Mouse (Mus musculus) hindbrain, embryonic 12.5 days (tissue): ENCODE measurements around the gene Gm36210. TPM values are rescaled to one million over a fixed set of nuclear protein-coding genes. Genes with fewer than 3 reads are reported as not detected.
"Not testable (repeated sequence)": the region's sequence is repeated elsewhere in the genome, so short reads cannot be mapped to it uniquely, and the experiment has no call there.

Source experiments
- ATAC-seq: fragments of 200-750 bp; cut with Nextera tagmentation; 2 replicates; pipeline ENCODE4 v1.8.0; 2017; ENCODE audit warnings: moderate TSS enrichment; ENCODE audit not compliant: low FRiP score
- H3K27ac ChIP-seq: fragments of 300-500 bp; sonication (generic); 2 replicates; pipeline ENCODE4 v1.5.1; 2016; ENCODE audit warnings: mild to moderate bottlenecking
- H3K27me3 ChIP-seq: fragments of 300-500 bp; sonication (generic); 2 replicates; pipeline ENCODE4 v1.6.1; 2016; ENCODE audit warnings: mild to moderate bottlenecking
- H3K36me3 ChIP-seq: fragments of 300-500 bp; sonication (generic); 2 replicates; pipeline ENCODE4 v1.6.1; 2016; ENCODE audit warnings: mild to moderate bottlenecking
- H3K4me1 ChIP-seq: fragments of 300-500 bp; sonication (generic); 2 replicates; pipeline ENCODE4 v1.6.1; 2016
- H3K4me2 ChIP-seq: fragments of 300-500 bp; sonication (generic); replicated peaks from 2 replicates; pipeline ENCODE4 v1.6.1; 2016; ENCODE audit warnings: mild to moderate bottlenecking
- H3K4me3 ChIP-seq: fragments of 300-500 bp; sonication (generic); 2 replicates; pipeline ENCODE4 v1.5.1; 2016; ENCODE audit warnings: mild to moderate bottlenecking
- H3K9ac ChIP-seq: fragments of 300-500 bp; sonication (generic); 2 replicates; pipeline ENCODE4 v1.6.1; 2016; ENCODE audit warnings: mild to moderate bottlenecking, moderate library complexity
- H3K9me3 ChIP-seq: fragments of 300-500 bp; sonication (generic); replicated peaks from 2 replicates; pipeline ENCODE4 v1.6.1; 2016; ENCODE audit warnings: mild to moderate bottlenecking
- WGBS: fragments of 180-500 bp; shearing (Covaris S2); methylation state at CpG from one replicate; pipeline ENCODE4 v1.1.7; 2016; 5-methylcytosine and 5-hydroxymethylcytosine counted together
- polyA plus RNA-seq: library from polyadenylated mRNA; unstranded; fragments of >200 nt; fragmentation: Nextera tagmentation; extraction: Ambion mirVana; gene quantifications from 2 replicates; pipeline ENCODE4 v1.2.1, GENCODE M21; 2016

Gene Gm36210
- polyA plus RNA-seq, 1 experiment from 2014 or later: not detected

GRCm38 (mm10) chr7:4902404-4902803 is 3.9 kb downstream of the Gm36210 start:
- Histone ChIP-seq H3K4me1 (peaks cover 11% of the 10 kb centered on the region), H3K9me3 (peaks cover 4% of the 10 kb centered on the region; the same call in 1 of the 2 replicates), H3K4me3 (no peak overlapping the region), H3K27ac (no peak overlapping the region), H3K36me3 (no peaks in the 10 kb centered on the region), H3K4me2 (no peak overlapping the region), H3K27me3 (peaks cover 19% of the 10 kb centered on the region), H3K9ac (no peak overlapping the region)
- ATAC-seq: no peak
- 85% methylated on average over 9 of the region's 9 CpGs for WGBS

- Histone ChIP-seq H3K27me3 (peaks cover 19% of the 10 kb centered on the region), H3K4me1 (peaks cover 11% of the 10 kb centered on the region), H3K4me3 (no peak overlapping the region), H3K9ac (no peak overlapping the region), H3K9me3 (peaks cover 4% of the 10 kb centered on the region; the same call in 1 of the 2 replicates), H3K4me2 (no peak overlapping the region), H3K27ac (no peak overlapping the region), H3K36me3 (no peaks in the 10 kb centered on the region)
- ATAC-seq: no peak
- WGBS: 53% methylated on average over 8 of the region's 8 CpGs
Measured at GRCm38 (mm10) chr7:4901171-4901570, 5.1 kb downstream of the Gm36210 start.

GRCm38 (mm10) chr7:4900523-4900851 is 5.8 kb downstream of the Gm36210 start:
- no peak for ATAC-seq

GRCm38 (mm10) chr7:4899649-4900522 is 6.4 kb downstream of the Gm36210 start:
- no peak overlapping the region for H3K27ac ChIP-seq
- no peaks in the 10 kb centered on the region for H3K36me3 ChIP-seq
- peak; percentile 32; the same call in 1 of the 2 replicates for ATAC-seq
- peaks cover 19% of the 10 kb centered on the region for H3K27me3 ChIP-seq
- peak overlapping the region; percentile 49 for H3K4me2 ChIP-seq
- peaks cover 4% of the 10 kb centered on the region; the same call in 1 of the 2 replicates for H3K9me3 ChIP-seq
- WGBS: 5% methylated on average over 19 of the region's 19 CpGs
- H3K9ac ChIP-seq: peak overlapping the region; percentile 39; the same call in 1 of the 2 replicates
- peaks cover 11% of the 10 kb centered on the region for H3K4me1 ChIP-seq
- H3K4me3 ChIP-seq: peak overlapping the region; percentile 20

More at GRCm38 (mm10) chr7:4900523-4900851, 5.8 kb downstream of the Gm36210 start:
- WGBS: 42% methylated on average over 11 of the region's 11 CpGs
- Histone ChIP-seq H3K4me2 (peak overlapping the region; percentile 49), H3K36me3 (no peaks in the 10 kb centered on the region), H3K9me3 (peaks cover 4% of the 10 kb centered on the region; the same call in 1 of the 2 replicates), H3K27ac (no peak overlapping the region), H3K4me1 (peaks cover 11% of the 10 kb centered on the region), H3K4me3 (no peak overlapping the region), H3K9ac (no peak overlapping the region), H3K27me3 (peaks cover 19% of the 10 kb centered on the region)

GRCm38 (mm10) chr7:4898851-4899648 is 7.3 kb downstream of the Gm36210 start:
- ATAC-seq: peak; percentile 33
- Histone ChIP-seq H3K4me2 (peak overlapping the region; percentile 49), H3K4me1 (peaks cover 11% of the 10 kb centered on the region), H3K4me3 (peak overlapping the region; percentile 20), H3K36me3 (no peaks in the 10 kb centered on the region), H3K9me3 (peaks cover 4% of the 10 kb centered on the region; the same call in 1 of the 2 replicates), H3K27ac (no peak overlapping the region), H3K9ac (peak overlapping the region; percentile 39; the same call in 1 of the 2 replicates), H3K27me3 (peaks cover 19% of the 10 kb centered on the region)
- 18% methylated on average over 18 of the region's 18 CpGs for WGBS

- ATAC-seq: no peak
- Histone ChIP-seq H3K36me3 (no peaks in the 10 kb centered on the region), H3K27me3 (peaks cover 9% of the 10 kb centered on the region), H3K27ac (no peak overlapping the region), H3K4me3 (no peak overlapping the region), H3K9me3 (no peaks in the 10 kb centered on the region), H3K9ac (no peak overlapping the region), H3K4me2 (no peak overlapping the region), H3K4me1 (peaks cover 11% of the 10 kb centered on the region)
- WGBS: 61% methylated on average over 11 of the region's 11 CpGs
Measured at GRCm38 (mm10) chr7:4895186-4895585, 11.1 kb downstream of the Gm36210 start.

GRCm38 (mm10) chr7:4886680-4887079 is 19.6 kb downstream of the Gm36210 start:
- Histone ChIP-seq H3K4me1 (no peaks in the 10 kb centered on the region), H3K27me3 (no peaks in the 10 kb centered on the region), H3K9me3 (peaks cover 13% of the 10 kb centered on the region; the same call in 1 of the 2 replicates), H3K9ac (no peak overlapping the region), H3K27ac (no peak overlapping the region), H3K4me3 (no peak overlapping the region), H3K36me3 (no peaks in the 10 kb centered on the region), H3K4me2 (no peak overlapping the region)
- 74% methylated on average over 4 of the region's 4 CpGs for WGBS
- ATAC-seq: no peak

- not testable (repeated sequence) for ATAC-seq, H3K27me3 ChIP-seq, H3K9me3 ChIP-seq, H3K9ac ChIP-seq, H3K4me3 ChIP-seq, H3K27ac ChIP-seq, H3K36me3 ChIP-seq, H3K4me2 ChIP-seq
- 89% methylated on average over 1 of the region's 1 CpGs for WGBS
- H3K4me1 ChIP-seq: peaks cover 17% of the 10 kb centered on the region
Measured at GRCm38 (mm10) chr7:4879036-4879435, 27.3 kb downstream of the Gm36210 start.

GRCm38 (mm10) chr7:4878186-4878585 is 28.1 kb downstream of the Gm36210 start:
- no peak for ATAC-seq
- Histone ChIP-seq H3K36me3 (no peaks in the 10 kb centered on the region), H3K4me2 (no peak overlapping the region), H3K9ac (no peak overlapping the region), H3K4me1 (peaks cover 17% of the 10 kb centered on the region), H3K4me3 (no peak overlapping the region), H3K9me3 (0 out of 2 replicates have a peak, but pooled peaks cover 6% of the 10 kb centered on the region), H3K27ac (no peak overlapping the region), H3K27me3 (no peaks in the 10 kb centered on the region)

GRCm38 (mm10) chr7:4877226-4877625 is 29.1 kb downstream of the Gm36210 start:
- Histone ChIP-seq H3K27ac (no peak overlapping the region), H3K27me3 (no peaks in the 10 kb centered on the region), H3K9ac (peak overlapping the region; percentile 61), H3K4me3 (peak overlapping the region; percentile 50), H3K36me3 (no peaks in the 10 kb centered on the region), H3K9me3 (0 out of 2 replicates have a peak, but pooled peaks cover 5% of the 10 kb centered on the region), H3K4me1 (peaks cover 17% of the 10 kb centered on the region), H3K4me2 (peak overlapping the region; percentile 76)
- 9% methylated on average over 11 of the region's 11 CpGs for WGBS
- ATAC-seq: peak; percentile 55

- WGBS: under 1% methylated on average over 22 of the region's 22 CpGs
- H3K9me3 ChIP-seq: 0 out of 2 replicates have a peak, but pooled peaks cover under 1% of the 10 kb centered on the region
- H3K9ac ChIP-seq: peak within 1 kb of the TSS; percentile 61
- H3K36me3 ChIP-seq: no peaks in the 10 kb centered on the region
- peak within 1 kb of the TSS; percentile 44; the same call in 1 of the 2 replicates for H3K27ac ChIP-seq
- peak within 1 kb of the TSS; percentile 76 for H3K4me2 ChIP-seq
- H3K4me3 ChIP-seq: peak within 1 kb of the TSS; percentile 50
- H3K27me3 ChIP-seq: no peaks in the 10 kb centered on the region
- peak; percentile 99 for ATAC-seq
- peaks cover 17% of the 10 kb centered on the region for H3K4me1 ChIP-seq
Measured at GRCm38 (mm10) chr7:4876753-4877221, 29.5 kb downstream of the Gm36210 start, which contains the start of gene Isoc2a. Gene Isoc2a (plus strand): TSS chr7:4877153.

- Histone ChIP-seq H3K27me3 (no peaks in the 10 kb centered on the region), H3K36me3 (no peaks in the 10 kb centered on the region), H3K9me3 (no peaks in the 10 kb centered on the region), H3K4me3 (no peak within 1 kb of the TSS), H3K4me1 (peaks cover 12% of the 10 kb centered on the region), H3K27ac (no peak within 1 kb of the TSS), H3K9ac (no peak within 1 kb of the TSS), H3K4me2 (no peak within 1 kb of the TSS)
- ATAC-seq: no peak
- WGBS: 62% methylated on average over 6 of the region's 6 CpGs
Measured at GRCm38 (mm10) chr7:4870133-4870532, 36.2 kb downstream of the Gm36210 start, which contains the start of gene Isoc2b. Gene Isoc2b (minus strand): TSS chr7:4870258.
